Mouse (Mus musculus) liver, adult 2 months (tissue): Measurements from ENCODE around the gene B4galt5. TPM values are rescaled to one million over a fixed set of nuclear protein-coding genes. Genes with fewer than 3 reads are reported as not detected.

Source experiments
- DNase-seq: peaks from one replicate; pipeline ENCODE4 v3.0.0-alpha.2; 2011; ENCODE audit warnings: low read depth, low spot score; ENCODE audit errors: extremely low read depth
- H3K27ac ChIP-seq: fragments of 200-500 bp; replicated peaks from 2 replicates; pipeline ENCODE4 v1.5.1; 2012; ENCODE audit warnings: low read depth, mild to moderate bottlenecking, control low read depth, inconsistent platforms, low read length; ENCODE audit not compliant: insufficient read depth
- H3K27me3 ChIP-seq: fragments of 200-500 bp; 2 replicates; pipeline ENCODE4 v1.6.1; 2012; ENCODE audit warnings: mild to moderate bottlenecking, moderate library complexity, low read length, inconsistent platforms; ENCODE audit not compliant: control insufficient read depth, insufficient read depth
- H3K36me3 ChIP-seq: fragments of 200-500 bp; 2 replicates; pipeline ENCODE4 v1.6.1; 2012; ENCODE audit warnings: low read length, inconsistent platforms; ENCODE audit not compliant: control insufficient read depth, insufficient read depth
- H3K4me1 ChIP-seq: fragments of 200-500 bp; 2 replicates; pipeline ENCODE4 v1.6.1; 2011; ENCODE audit warnings: low read length; ENCODE audit not compliant: control insufficient read depth, insufficient read depth
- H3K4me3 ChIP-seq: fragments of 200-500 bp; 2 replicates; pipeline ENCODE4 v1.5.1; 2011; ENCODE audit warnings: low read depth, mild to moderate bottlenecking, control low read depth, low read length, moderate library complexity; ENCODE audit not compliant: insufficient read depth
- H3K79me2 ChIP-seq: fragments of 200-500 bp; 2 replicates; pipeline ENCODE4 v1.6.1; 2012; ENCODE audit warnings: inconsistent platforms, mild to moderate bottlenecking, low read length, moderate library complexity; ENCODE audit not compliant: control insufficient read depth, insufficient read depth
- H3K9ac ChIP-seq: fragments of 200-500 bp; 2 replicates; pipeline ENCODE4 v1.6.1; 2012; ENCODE audit warnings: low read depth, mild to moderate bottlenecking, control low read depth, inconsistent platforms, low read length
- CTCF ChIP-seq: fragments of 200-500 bp; IDR thresholded peaks from 2 replicates; pipeline ENCODE4 v1.5.1; 2011; ENCODE audit warnings: low read depth, low read length, control low read depth
- POLR2A ChIP-seq: fragments of 200-500 bp; IDR thresholded peaks from 2 replicates; pipeline ENCODE4 v1.6.1; 2011; ENCODE audit warnings: low read length, control low read depth; ENCODE audit not compliant: insufficient read depth; ENCODE audit errors: extremely low read depth
- WGBS: fragments of 180-500 bp; shearing (Covaris S2); methylation state at CpG from one replicate; pipeline ENCODE4 v1.1.7; 2018; 5-methylcytosine and 5-hydroxymethylcytosine counted together
- polyA plus RNA-seq: library from polyadenylated mRNA; depleted of rRNA; stranded (reverse); fragments of >200 nt; gene quantifications from 2 replicates; pipeline ENCODE4 v1.2.3, GENCODE M21; 2012
- total RNA-seq: library from RNA; depleted of rRNA; stranded (reverse); fragments of >200 nt; gene quantifications from 2 replicates; pipeline ENCODE4 v1.2.3, GENCODE M21; 2014

B4galt5 gene
- total and polyA plus RNA-seq, 2 experiments: 8.1 to 15.7 TPM

DNA sequence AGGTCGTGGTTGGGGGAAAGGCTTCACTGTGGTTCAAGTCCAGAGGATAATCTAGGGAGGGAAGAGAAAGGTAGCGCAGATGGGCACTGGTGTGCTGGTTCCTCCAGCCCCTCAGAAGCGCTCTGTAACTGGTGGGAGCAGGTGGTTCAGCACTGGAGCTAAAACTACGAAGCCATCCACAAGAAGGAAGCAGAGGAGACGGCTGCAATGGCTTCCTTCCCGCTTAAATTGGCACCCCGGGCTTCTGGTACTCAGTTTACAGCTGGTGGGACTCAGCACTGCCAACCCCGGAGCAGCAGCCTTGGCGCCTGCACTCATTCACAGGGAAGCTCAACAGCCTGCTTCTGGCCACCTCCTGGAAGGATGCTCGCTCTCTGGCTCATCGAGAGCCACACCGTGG is 39.7 kb downstream of the B4galt5 start:
- TF ChIP-seq POLR2A (no peak), CTCF (no peak)
- H3K79me2 ChIP-seq: peaks cover 9% of the 10 kb centered on the region; the same call in 1 of the 2 replicates
- peaks cover 4% of the 10 kb centered on the region for H3K4me1 ChIP-seq
- H3K27ac ChIP-seq: no peak overlapping the region
- no peaks in the 10 kb centered on the region for H3K27me3 ChIP-seq
- H3K4me3 ChIP-seq: no peak overlapping the region
- H3K36me3 ChIP-seq: peaks cover 7% of the 10 kb centered on the region; the same call in 1 of the 2 replicates
- DNase-seq: no peak
- WGBS: 97% methylated on average over 12 of the region's 12 CpGs
- no peak overlapping the region for H3K9ac ChIP-seq

DNA sequence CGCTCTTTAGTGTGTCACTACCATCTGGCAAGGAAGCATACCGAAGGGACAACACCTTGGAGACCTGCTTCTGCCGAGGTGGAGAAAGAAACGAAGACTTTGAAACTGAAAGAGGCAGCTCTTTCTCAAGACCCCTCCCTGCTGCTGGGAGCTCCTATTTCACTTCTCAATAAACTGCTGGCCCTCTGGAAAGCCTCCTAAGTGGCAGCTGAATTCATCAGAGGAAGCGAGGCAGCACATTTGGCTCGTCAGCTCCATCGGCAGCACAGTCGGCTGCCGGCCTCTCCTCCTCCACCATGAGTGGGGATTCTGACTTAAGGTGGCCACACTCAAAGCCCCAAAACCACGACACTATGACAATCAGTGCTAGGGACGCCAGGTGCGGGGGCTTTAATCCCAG is 41.3 kb downstream of the B4galt5 start:
- Histone ChIP-seq H3K27ac (no peak overlapping the region; the same call in 1 of the 2 replicates), H3K4me3 (no peak overlapping the region), H3K9ac (no peak overlapping the region), H3K4me1 (no peaks in the 10 kb centered on the region), H3K27me3 (no peaks in the 10 kb centered on the region), H3K36me3 (peaks cover 12% of the 10 kb centered on the region), H3K79me2 (no peaks in the 10 kb centered on the region)
- WGBS: 83% methylated on average over 12 of the region's 12 CpGs
- TF ChIP-seq POLR2A: no peak
- no peak for DNase-seq

DNA sequence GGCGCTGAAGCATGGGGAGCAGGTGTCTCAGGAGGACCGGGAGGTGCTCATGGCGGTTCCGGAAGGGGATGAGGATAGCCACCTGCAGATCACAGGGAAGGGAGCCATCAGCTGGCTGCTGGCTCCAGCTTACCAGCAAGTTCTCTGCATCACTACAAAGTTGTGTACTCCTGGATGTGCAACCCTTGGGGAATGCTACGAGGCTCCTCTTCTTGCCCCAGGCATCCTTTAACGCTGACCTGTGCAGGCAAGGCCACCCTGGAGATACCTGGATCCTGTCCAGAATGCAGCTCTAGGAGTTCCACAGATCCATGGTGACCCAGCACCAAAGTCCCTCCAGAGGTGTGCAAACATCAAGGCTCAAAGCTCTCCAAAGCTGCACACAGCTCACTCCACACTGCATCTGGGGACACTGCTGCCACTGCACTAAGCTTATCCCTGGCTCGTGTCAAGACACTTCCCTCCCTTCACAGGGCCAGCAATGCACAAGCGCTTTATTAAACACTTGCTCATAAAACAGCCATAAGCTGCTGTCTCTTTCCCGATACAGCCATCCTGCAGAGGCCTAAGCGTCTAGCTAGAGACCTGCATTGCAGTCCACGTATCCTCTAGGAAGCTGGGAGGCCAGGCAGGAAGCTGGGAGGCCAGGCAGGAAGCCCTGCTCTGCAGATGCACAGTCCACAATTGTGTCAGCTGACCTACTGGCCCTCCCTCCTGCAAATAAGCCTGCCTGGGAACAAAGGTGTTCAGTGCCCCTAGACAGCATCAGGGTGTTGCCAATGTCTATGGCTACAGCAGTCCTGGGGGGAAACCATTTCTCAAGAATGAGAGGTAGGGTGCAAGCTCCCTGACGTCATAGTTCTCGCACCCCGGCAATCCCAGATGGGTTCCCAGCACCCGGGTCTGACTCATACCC is 42.1 kb downstream of the B4galt5 start:
- H3K9ac ChIP-seq: no peak overlapping the region
- H3K79me2 ChIP-seq: no peaks in the 10 kb centered on the region
- no peaks in the 10 kb centered on the region for H3K4me1 ChIP-seq
- no peaks in the 10 kb centered on the region for H3K27me3 ChIP-seq
- TF ChIP-seq CTCF (no peak), POLR2A (no peak)
- no peak for DNase-seq
- H3K27ac ChIP-seq: no peak overlapping the region
- H3K4me3 ChIP-seq: no peak overlapping the region
- WGBS: 80% methylated on average over 15 of the region's 15 CpGs
- peaks cover 11% of the 10 kb centered on the region for H3K36me3 ChIP-seq

DNA sequence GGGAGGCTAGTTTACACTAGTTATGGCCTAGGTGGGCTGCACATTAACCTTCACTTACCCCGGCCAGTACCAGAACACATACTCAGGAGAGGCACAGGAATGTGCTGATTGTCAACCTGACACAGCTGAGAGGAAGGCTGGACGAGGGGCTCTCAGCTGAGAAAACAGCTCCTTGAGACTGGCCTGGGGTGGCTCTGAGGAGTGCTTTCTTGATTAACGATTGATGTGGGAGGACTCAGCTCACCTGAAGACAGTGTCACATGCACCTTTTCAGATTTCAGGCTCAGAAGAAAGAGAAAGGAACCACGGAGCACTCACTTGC is 42.7 kb downstream of the B4galt5 start:
- Histone ChIP-seq H3K36me3 (peaks cover 11% of the 10 kb centered on the region), H3K9ac (no peak overlapping the region), H3K4me3 (no peak overlapping the region), H3K4me1 (no peaks in the 10 kb centered on the region), H3K79me2 (no peaks in the 10 kb centered on the region), H3K27ac (no peak overlapping the region), H3K27me3 (no peaks in the 10 kb centered on the region)
- DNase-seq: no peak
- WGBS: 94% methylated on average over 4 of the region's 4 CpGs
- TF ChIP-seq CTCF (no peak), POLR2A (no peak)

DNA sequence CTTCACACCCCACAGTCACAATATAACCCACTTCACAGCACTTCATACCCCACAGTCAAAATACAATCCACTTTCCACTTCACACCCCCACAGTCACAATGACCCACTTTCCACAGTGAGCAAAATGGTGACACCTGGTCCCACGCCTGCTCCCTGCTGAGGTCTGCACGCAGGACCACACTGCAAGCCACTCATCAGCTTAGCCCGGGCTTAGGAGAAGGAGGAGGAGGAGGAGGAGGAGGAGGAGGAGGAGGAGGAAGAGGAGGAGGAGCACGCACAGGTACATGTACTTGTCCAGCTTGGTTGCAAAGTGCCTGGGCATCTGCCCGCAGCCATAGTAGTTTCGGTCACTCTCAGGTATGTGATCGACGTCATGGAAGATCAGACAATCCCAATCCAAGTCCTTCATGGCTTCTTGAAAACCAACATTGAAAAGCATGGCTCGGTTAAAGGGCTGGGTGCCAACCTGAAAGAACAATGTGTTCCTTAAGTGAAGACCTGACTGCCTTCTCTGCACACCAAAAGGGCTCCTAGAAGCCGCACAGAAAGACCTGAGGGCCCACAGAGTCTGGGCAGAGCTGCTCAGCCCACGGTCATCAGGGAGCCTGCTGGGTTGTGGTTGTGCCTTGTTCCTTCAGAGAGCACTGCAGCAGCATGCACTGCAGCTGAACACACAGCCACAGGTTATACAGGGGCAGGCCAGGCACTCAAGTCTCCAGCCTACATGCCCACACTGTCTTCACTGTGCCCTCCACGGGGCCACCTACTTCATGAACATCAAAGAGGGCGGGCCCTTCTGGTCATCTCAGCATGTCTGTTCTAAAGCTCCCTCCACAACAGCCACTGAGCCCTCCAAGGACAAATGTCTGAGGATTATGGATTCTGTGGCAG is 43.4 kb downstream of the B4galt5 start:
- H3K36me3 ChIP-seq: peaks cover 9% of the 10 kb centered on the region

More for the DNA sequence above, 43.4 kb downstream of the B4galt5 start:
- WGBS: 97% methylated on average over 12 of the region's 13 CpGs
- Histone ChIP-seq H3K27ac (no peak overlapping the region), H3K4me3 (no peak overlapping the region), H3K79me2 (no peaks in the 10 kb centered on the region), H3K9ac (no peak overlapping the region), H3K27me3 (no peaks in the 10 kb centered on the region), H3K4me1 (no peaks in the 10 kb centered on the region)
- no peak for DNase-seq
- TF ChIP-seq POLR2A (no peak), CTCF (no peak)
